Mouse (Mus musculus) liver, embryonic 15.5 days (tissue): Measurements from ENCODE around the gene Mamstr. TPM values are rescaled to one million over a fixed set of nuclear protein-coding genes. Genes with fewer than 3 reads are reported as not detected.

Experiments
- ATAC-seq: fragments of 200-750 bp; cut with Nextera tagmentation; 2 replicates; pipeline ENCODE4 v1.8.0; 2017; ENCODE audit warnings: moderate number of reproducible peaks, mild to moderate bottlenecking, moderate library complexity; ENCODE audit not compliant: insufficient read depth
- H3K27ac ChIP-seq: fragments of 300-500 bp; sonication (generic); replicated peaks from 2 replicates; pipeline ENCODE4 v1.5.1; 2015; ENCODE audit warnings: mild to moderate bottlenecking, inconsistent platforms
- H3K27me3 ChIP-seq: fragments of 300-500 bp; sonication (generic); 2 replicates; pipeline ENCODE4 v1.6.1; 2015; ENCODE audit warnings: mild to moderate bottlenecking, inconsistent platforms
- H3K36me3 ChIP-seq: fragments of 300-500 bp; sonication (generic); replicated peaks from 2 replicates; pipeline ENCODE4 v1.6.1; 2015; ENCODE audit warnings: moderate library complexity, mild to moderate bottlenecking, inconsistent platforms
- H3K4me1 ChIP-seq: fragments of 300-500 bp; sonication (generic); replicated peaks from 2 replicates; pipeline ENCODE4 v1.6.1; 2015; ENCODE audit warnings: inconsistent platforms
- H3K4me2 ChIP-seq: fragments of 300-500 bp; sonication (generic); 2 replicates; pipeline ENCODE4 v1.6.1; 2015; ENCODE audit warnings: moderate library complexity, mild to moderate bottlenecking, inconsistent platforms
- H3K4me3 ChIP-seq: fragments of 300-500 bp; sonication (generic); replicated peaks from 2 replicates; pipeline ENCODE4 v1.5.1; 2015; ENCODE audit warnings: mild to moderate bottlenecking, inconsistent platforms
- H3K9ac ChIP-seq: fragments of 300-500 bp; sonication (generic); 2 replicates; pipeline ENCODE4 v1.6.1; 2015; ENCODE audit warnings: moderate library complexity, mild to moderate bottlenecking, inconsistent platforms
- H3K9me3 ChIP-seq: fragments of 300-500 bp; sonication (generic); replicated peaks from 2 replicates; pipeline ENCODE4 v1.6.1; 2016; ENCODE audit warnings: inconsistent platforms
- WGBS: fragments of 180-500 bp; shearing (Covaris S2); methylation state at CpG from one replicate; pipeline ENCODE4 v1.1.7; 2015; ENCODE audit warnings: mixed read lengths; ENCODE audit not compliant: insufficient replicate concordance; 5-methylcytosine and 5-hydroxymethylcytosine counted together
- polyA plus RNA-seq: library from polyadenylated mRNA; unstranded; fragments of >200 nt; fragmentation: Nextera tagmentation; extraction: Ambion mirVana; gene quantifications from 2 replicates; pipeline ENCODE4 v1.2.1, GENCODE M21; 2015

Mamstr gene
- polyA plus RNA-seq, 1 experiment from 2014 or later, result 1.2 TPM

DNA sequence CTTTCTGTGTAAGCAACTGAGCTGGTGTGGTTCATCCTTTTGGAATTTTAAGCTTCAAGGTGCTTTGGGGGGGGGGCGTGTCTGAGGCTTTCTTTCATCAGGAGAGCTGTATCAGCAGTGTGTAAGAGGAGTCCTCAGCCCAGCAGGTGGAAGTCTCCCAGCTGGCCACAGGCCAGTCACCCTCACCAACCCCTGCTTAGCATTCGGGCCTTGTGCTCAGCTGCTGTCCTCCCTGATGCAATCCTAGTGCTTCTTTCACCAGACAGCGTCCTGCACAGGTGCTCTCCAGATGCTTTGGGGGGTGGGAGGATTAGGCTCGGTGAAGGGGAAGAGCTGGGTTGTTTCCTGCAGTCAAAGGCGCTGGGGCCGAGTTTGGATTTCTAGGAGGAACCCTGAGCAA is 23.5 kb upstream of the Mamstr start:
- Histone ChIP-seq H3K9me3 (no peaks in the 10 kb centered on the region), H3K9ac (no peak overlapping the region), H3K4me2 (no peak overlapping the region), H3K4me3 (no peak overlapping the region), H3K36me3 (no peaks in the 10 kb centered on the region), H3K4me1 (no peaks in the 10 kb centered on the region; the same call in 1 of the 2 replicates), H3K27ac (no peak overlapping the region), H3K27me3 (peaks cover 57% of the 10 kb centered on the region)
- WGBS, result 30% methylated on average over 6 of the region's 6 CpGs
- no peak for ATAC-seq

DNA sequence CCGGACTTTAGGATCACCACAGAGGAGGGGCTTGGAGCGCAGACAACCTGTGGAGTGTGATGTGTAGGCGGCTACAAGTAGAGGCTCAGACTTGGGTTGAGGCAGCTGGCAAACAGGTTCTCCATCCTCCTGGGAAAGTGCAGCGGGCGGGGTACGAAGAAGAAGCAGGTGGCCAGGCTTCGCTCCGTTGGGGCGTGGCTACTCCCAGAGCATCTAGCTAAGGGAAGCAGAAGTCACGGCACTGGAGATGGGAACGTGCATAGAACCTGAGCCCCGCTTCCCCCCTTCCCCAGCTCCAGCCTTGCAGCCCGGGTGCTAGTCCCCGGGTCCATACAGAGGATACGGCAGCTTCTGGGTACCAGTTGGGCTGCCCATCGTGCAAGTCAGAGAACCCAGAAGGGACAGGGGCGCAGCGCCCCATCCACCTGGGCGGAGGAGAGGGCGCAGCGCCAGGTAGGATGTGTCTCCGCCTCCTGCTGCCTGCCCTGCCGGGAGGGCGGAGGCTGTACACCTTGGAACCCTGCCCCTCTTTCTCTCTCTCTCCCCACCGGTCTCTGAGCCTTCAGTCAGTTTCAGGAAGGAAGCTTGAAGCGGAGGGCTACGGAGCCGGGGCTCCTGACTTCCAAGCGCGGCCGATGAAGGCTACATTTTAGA is 22.6 kb upstream of the Mamstr start, which contains the start of gene Fut1:
Gene Fut1 (plus strand): TSS at position 248 of the 654 bp plus-strand sequence.
- Histone ChIP-seq H3K4me3 (no peak within 1 kb of the TSS), H3K4me2 (no peak within 1 kb of the TSS), H3K9me3 (no peaks in the 10 kb centered on the region), H3K36me3 (no peaks in the 10 kb centered on the region), H3K4me1 (no peaks in the 10 kb centered on the region; the same call in 1 of the 2 replicates), H3K9ac (no peak within 1 kb of the TSS), H3K27me3 (peaks cover 57% of the 10 kb centered on the region), H3K27ac (no peak within 1 kb of the TSS)
- 8% methylated on average over 31 of the region's 31 CpGs for WGBS
- ATAC-seq, result no peak

DNA sequence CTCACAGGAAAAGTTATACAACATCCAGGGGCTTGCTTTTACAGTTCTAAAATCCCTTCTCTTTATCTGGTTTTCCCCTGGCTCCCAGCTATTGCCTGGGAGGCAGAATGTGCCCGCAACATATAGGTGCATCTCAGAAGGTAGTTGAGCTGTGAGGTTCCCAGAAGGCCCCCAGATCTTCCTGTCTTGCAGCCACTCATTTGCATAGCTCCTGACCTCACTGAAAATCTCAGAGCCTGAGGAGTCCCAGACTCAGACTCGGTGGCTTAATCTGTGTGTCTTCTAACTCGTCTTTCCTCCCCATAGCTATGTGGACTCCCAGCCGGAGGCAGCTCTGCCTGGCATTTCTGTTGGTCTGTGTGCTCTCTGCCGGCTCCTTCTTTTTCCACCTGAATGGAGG is 21.5 kb upstream of the Mamstr start:
- 60% methylated on average over 5 of the region's 5 CpGs for WGBS
- Histone ChIP-seq H3K4me1 (no peaks in the 10 kb centered on the region; the same call in 1 of the 2 replicates), H3K36me3 (no peaks in the 10 kb centered on the region), H3K9me3 (no peaks in the 10 kb centered on the region), H3K27ac (no peak overlapping the region), H3K27me3 (peaks cover 57% of the 10 kb centered on the region), H3K4me2 (no peak overlapping the region), H3K4me3 (no peak overlapping the region), H3K9ac (no peak overlapping the region)
- no peak for ATAC-seq

DNA sequence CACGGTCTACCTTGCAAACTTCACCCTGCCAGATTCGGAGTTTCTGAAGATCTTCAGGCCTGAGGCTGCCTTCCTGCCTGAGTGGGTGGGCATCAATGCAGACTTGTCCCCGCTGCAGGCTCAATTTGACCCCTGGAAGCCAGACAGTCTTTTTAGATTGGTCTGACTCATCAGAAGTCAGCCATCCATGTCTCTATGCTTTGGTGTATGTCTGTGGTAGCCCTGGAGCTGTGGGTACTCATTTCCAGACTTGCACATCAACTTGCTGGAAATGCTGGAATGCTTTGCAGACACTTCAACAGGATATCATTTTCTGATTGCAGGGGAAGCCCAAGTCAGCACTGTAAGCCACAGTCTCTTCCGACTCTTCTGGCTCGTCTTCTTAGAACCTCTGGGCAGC is 20.2 kb upstream of the Mamstr start:
- Histone ChIP-seq H3K9ac (no peak overlapping the region), H3K9me3 (no peaks in the 10 kb centered on the region), H3K27ac (no peak overlapping the region), H3K4me3 (no peak overlapping the region), H3K4me1 (no peaks in the 10 kb centered on the region; the same call in 1 of the 2 replicates), H3K27me3 (peaks cover 57% of the 10 kb centered on the region), H3K36me3 (no peaks in the 10 kb centered on the region), H3K4me2 (no peak overlapping the region)
- 63% methylated on average over 5 of the region's 5 CpGs for WGBS
- no peak for ATAC-seq

DNA sequence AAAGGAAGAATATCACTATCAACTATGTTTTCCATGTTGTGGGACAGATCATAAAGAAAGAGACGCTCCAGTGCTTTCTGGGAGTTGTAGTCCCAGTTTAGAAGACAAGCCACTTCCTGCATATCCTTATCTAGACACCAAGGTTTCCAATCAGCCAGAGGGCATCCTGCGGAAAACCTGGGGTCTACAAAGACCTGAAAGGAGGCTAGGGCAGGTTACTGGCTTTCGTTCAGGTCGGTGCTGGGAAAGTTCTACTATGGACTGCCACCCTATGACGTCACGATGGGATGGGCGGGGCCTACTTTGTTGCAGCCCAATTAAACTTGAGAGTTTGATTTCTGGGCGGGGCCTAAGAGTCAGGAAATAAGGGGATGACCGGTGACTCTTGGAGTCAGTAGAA is 18.3 kb upstream of the Mamstr start, which contains the start of gene Izumo1:
Gene Izumo1 (plus strand): TSS at position 369 of the 400 bp plus-strand sequence.
- no peak within 1 kb of the TSS for H3K4me3 ChIP-seq
- 17% methylated on average over 9 of the region's 9 CpGs for WGBS
- no peaks in the 10 kb centered on the region for H3K36me3 ChIP-seq
- H3K27me3 ChIP-seq, result peaks cover 58% of the 10 kb centered on the region
- H3K4me2 ChIP-seq, result no peak within 1 kb of the TSS; the same call in none of the 2 replicates
- no peaks in the 10 kb centered on the region; the same call in 1 of the 2 replicates for H3K4me1 ChIP-seq
- H3K9ac ChIP-seq, result no peak within 1 kb of the TSS
- ATAC-seq, result no peak
- no peak within 1 kb of the TSS for H3K27ac ChIP-seq
- no peaks in the 10 kb centered on the region for H3K9me3 ChIP-seq

DNA sequence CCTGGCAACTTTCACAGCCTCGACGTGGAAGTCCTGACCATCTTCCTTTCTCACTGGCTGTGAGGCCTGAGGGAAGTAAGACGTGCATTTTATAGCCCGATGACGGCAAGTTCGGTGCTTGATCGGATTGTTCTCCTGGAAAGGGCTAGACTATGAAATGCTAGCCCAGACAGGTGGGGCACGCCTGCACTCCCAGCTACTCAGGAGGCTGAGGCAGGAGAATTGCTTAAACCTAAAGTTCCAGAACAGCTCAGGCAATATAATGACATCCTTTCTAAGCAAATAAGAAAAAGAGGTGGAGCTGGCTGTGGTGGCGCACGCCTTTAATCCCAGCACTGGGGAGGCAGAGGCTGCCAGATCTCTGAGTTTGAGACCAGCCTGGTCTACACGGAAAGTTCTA is 16.3 kb upstream of the Mamstr start:
- no peak for ATAC-seq
- Histone ChIP-seq H3K4me3 (no peak overlapping the region), H3K36me3 (no peaks in the 10 kb centered on the region), H3K27me3 (peaks cover 60% of the 10 kb centered on the region), H3K4me2 (no peak overlapping the region), H3K27ac (no peak overlapping the region), H3K4me1 (peaks cover 4% of the 10 kb centered on the region), H3K9me3 (no peaks in the 10 kb centered on the region), H3K9ac (no peak overlapping the region)
- 74% methylated on average over 11 of the region's 11 CpGs for WGBS

DNA sequence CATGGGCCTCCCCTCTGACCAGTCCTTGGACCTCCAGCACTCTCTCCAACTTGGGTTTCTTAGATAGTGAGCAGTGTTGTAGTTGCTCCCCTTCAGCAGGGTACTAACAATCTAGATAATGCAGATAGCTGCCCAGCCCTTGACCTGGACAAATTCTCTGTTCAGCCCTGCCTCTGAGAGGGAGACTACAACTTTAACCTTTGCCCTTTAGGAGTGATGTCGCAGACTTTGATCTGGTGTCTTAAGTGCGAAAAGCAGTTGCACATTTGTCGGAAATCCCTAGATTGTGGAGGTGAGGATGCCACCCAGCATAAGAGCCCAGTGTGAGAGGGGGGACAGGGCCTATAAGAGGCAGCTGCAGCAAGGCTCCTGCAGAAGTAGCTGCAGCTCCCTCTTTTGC is 15.1 kb upstream of the Mamstr start:
- H3K9ac ChIP-seq, result no peak overlapping the region
- H3K27ac ChIP-seq, result no peak overlapping the region
- 70% methylated on average over 3 of the region's 3 CpGs for WGBS
- no peak overlapping the region for H3K4me2 ChIP-seq
- no peaks in the 10 kb centered on the region for H3K9me3 ChIP-seq
- no peak overlapping the region for H3K4me3 ChIP-seq
- H3K36me3 ChIP-seq, result no peaks in the 10 kb centered on the region
- ATAC-seq, result no peak
- H3K4me1 ChIP-seq, result peaks cover 11% of the 10 kb centered on the region
- peaks cover 60% of the 10 kb centered on the region for H3K27me3 ChIP-seq

DNA sequence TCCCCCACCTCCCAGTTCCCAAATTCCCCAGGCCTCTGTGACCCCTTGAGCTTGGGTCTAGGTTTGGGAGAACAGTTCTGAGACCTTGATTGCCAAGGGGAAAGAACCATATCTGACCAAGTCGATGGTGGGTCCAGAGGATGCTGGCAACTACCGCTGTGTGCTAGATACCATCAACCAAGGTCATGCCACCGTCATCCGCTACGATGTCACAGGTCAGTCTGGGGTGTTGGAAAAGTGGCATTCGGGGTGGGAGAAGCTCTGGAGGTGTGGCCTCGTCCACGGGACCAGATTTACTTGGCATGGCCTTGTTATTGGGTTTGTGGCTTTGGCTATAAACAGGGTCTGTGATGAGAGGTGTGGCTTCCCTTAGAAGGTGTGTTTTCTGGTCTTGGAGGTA is 14.3 kb upstream of the Mamstr start:
- Histone ChIP-seq H3K27ac (no peak overlapping the region), H3K4me1 (peaks cover 11% of the 10 kb centered on the region), H3K9ac (no peak overlapping the region), H3K9me3 (no peaks in the 10 kb centered on the region), H3K4me2 (no peak overlapping the region), H3K36me3 (no peaks in the 10 kb centered on the region), H3K4me3 (no peak overlapping the region), H3K27me3 (peaks cover 60% of the 10 kb centered on the region)
- WGBS, result 66% methylated on average over 8 of the region's 8 CpGs
- no peak for ATAC-seq

DNA sequence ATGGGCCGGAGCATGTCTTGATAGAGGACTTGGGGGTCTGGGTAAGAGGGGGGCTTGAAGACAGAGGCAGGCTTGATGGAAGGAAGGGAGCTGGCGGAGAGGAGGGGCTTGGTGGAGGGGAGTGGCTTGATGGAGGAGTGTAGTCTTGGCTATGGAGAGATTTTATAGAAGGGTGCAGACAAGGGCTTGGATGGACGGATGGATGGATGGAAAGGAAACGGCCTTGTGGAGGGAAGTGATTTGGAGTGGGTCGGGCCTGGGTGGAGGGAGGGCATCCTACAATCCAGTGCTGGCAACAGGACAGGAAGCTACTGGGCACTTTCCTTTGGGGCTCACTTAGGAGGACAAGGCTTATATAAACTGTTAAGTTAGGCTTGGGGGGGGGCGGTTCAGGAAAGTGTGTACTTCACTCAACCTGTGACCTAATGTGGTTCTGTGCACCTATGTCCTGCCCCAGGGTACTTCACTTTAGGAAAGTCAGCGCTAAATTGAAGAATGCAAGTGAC is 13.2 kb upstream of the Mamstr start:
- 57% methylated on average over 7 of the region's 7 CpGs for WGBS
- H3K4me2 ChIP-seq, result no peak overlapping the region
- no peaks in the 10 kb centered on the region for H3K9me3 ChIP-seq
- no peak overlapping the region for H3K4me3 ChIP-seq
- H3K27ac ChIP-seq, result no peak overlapping the region
- H3K36me3 ChIP-seq, result no peaks in the 10 kb centered on the region
- peaks cover 68% of the 10 kb centered on the region for H3K27me3 ChIP-seq
- peaks cover 11% of the 10 kb centered on the region for H3K4me1 ChIP-seq
- no peak for ATAC-seq
- H3K9ac ChIP-seq, result no peak overlapping the region

DNA sequence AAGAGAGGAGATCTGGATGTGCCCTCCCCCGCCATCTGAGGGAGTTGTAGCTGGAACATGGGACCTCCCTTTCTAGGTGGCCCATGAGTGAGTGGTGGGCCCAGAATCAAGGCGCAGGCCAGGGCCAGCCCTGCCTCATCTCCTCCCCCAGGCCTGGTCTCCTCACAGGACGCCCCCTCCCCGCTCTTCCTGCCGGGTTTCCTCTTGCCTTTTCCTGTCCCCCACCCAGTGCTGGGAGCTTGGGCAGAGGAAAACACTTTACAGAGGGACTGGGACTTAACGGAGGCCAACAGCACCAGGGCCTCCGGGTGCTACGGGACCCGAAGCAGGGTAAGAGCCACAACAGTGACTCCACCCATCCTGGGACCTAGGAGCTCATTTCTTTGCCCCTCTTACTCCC is 12.5 kb upstream of the Mamstr start, which contains the start of gene Rasip1:
Gene Rasip1 (plus strand): TSS at position 228 of the 400 bp plus-strand sequence.
- ATAC-seq, result no peak
- peaks cover 71% of the 10 kb centered on the region for H3K27me3 ChIP-seq
- H3K36me3 ChIP-seq, result no peaks in the 10 kb centered on the region
- peaks cover 13% of the 10 kb centered on the region for H3K4me1 ChIP-seq
- 48% methylated on average over 9 of the region's 9 CpGs for WGBS
- H3K4me2 ChIP-seq, result peak within 1 kb of the TSS; percentile 79
- H3K9ac ChIP-seq, result peak within 1 kb of the TSS; percentile 48; the same call in 1 of the 2 replicates
- H3K27ac ChIP-seq, result no peak within 1 kb of the TSS
- H3K9me3 ChIP-seq, result no peaks in the 10 kb centered on the region
- peak within 1 kb of the TSS; percentile 55 for H3K4me3 ChIP-seq

DNA sequence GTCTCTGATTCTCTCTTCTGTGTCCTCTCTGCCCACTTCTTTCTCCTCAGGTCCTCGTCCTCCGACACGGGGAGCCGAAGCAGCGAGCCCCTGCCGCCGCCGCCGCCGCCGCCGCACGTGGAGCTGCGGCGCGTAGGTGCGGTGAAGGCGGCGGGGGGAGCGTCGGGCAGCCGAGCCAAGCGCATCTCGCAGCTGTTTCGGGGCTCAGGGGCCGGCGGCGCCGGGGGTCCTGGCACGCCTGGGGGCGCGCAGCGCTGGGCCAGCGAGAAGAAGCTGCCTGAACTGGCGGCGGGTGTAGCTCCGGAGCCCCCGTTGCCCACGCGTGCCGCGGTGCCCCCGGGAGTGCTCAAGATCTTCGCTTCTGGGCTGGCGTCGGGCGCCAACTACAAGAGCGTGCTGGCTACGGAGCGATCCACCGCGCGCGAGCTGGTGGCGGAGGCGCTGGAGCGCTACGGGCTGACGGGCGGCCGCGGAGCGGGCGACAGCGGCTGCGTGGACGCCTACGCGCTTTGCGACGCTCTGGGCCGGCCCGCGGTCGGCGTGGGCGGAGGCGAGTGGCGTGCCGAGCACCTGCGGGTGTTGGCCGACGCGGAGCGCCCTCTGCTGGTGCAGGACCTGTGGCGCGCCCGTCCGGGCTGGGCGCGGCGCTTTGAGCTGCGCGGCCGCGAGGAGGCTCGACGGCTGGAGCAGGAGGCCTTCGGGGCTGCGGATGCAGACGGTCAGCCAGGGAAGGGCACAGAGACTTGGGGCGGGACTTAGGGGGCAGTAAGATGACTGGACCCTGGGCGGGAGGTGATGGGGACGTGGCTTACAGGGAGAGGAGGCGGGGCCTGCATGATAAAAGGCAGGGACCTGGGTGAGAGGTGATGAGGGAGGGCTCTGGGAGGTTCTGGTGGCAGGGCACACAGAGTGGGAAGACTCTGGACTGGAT is 11.1 kb upstream of the Mamstr start:
- ATAC-seq, result peak; percentile 68
- Histone ChIP-seq H3K4me2 (peak overlapping the region; percentile 79), H3K36me3 (no peaks in the 10 kb centered on the region), H3K27ac (no peak overlapping the region), H3K27me3 (peaks cover 73% of the 10 kb centered on the region), H3K9ac (peak overlapping the region; percentile 48), H3K4me3 (peak overlapping the region; percentile 55), H3K9me3 (no peaks in the 10 kb centered on the region), H3K4me1 (peaks cover 15% of the 10 kb centered on the region)
- WGBS, result 1% methylated on average over 102 of the region's 105 CpGs
